Mouse (Mus musculus): Measurements from ENCODE around the gene Rps19. TPM values are rescaled to one million over a fixed set of nuclear protein-coding genes. Genes with fewer than 3 reads are reported as not detected.

Rps19 gene
- total and polyA plus RNA-seq, 3 experiments = 1,739 to 4,140 (median 2,094) TPM

DNA sequence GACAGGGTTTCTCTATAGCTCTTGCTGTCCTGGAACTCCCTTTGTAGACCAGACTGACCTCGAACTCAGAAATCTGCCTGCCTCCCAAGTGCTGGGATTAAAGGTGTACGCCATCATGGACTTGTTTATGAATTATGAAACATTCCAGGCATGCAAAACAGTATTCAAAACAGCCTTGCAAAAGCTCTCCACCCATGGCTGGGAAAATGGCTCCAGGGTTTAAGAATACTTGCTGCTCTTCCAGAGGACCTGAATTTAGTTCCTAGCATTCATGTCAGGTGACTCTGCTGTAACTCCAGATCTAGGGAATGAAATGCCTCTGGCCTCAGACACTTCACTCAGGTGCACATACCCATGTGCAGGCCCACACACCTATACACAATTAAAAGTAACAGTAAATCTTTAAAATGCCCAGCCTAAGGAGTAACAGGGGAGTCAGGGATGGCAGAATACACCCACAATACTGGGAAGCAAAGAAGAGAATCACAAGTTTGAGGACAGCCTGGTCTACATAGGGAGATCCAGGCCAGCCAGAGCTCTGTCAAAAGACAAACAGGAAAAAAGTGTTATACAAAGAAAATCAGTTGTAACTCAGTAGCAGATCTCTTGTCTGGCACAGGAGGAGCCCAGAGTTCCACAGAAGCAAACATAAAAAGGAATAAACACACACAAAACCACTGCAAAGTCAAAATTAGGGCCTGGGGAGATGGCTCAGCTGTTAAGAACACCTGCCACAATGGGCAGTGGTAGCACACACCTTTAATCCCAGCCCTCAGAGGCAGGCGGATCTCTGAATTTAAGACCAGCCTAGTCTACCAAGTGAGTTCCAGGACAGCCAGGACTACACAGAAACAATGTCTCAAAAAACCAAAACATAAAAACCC lies 7.3 kb downstream of the Rps19 start:
- no peak overlapping the region for H3K4me3 ChIP-seq (replicated peaks in 1 of 3; ENCODE audit: low read depth in 2 of 3, low read length in 2 of 3, poor library complexity in 1 of 3)
- dilution Hi-C loops (cut with MboI; ENCODE audit: extremely low pct_ligation_motif_present, extremely low pct_unique_long_range_greater_than_20kb, low sequenced_read_pairs) = no loop called here
- no peak for DNase-seq (ENCODE audit: extremely low read depth)

DNA sequence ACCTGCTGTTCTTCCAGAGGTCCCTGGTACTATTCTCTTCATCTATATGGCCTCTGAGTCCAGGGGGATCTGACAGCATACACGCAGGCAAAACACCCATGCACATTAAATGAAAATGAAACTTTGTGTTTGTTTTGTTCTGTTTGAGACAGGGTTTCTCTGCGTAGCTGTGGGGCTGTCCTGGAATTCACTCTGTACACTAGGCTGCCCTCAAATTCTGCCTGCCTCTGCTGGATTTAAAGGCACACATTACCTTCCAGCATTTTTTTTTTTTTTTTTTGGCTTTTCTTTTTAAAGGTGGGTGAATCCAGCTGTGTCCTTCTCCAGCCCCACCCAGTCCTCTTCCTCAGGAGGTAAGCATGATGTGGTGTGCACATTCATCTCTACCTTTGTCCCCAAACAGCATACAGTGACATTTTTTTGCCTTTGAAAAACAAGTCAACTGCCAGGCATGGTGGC lies 8.0 kb downstream of the Rps19 start:
- Histone ChIP-seq H3K9me3 (replicated peaks; ENCODE audit: low read length) (peaks cover 4% of the 10 kb centered on the region), H3K4me1 (ENCODE audit: control insufficient read depth in 1 of 2, insufficient read depth in 2 of 2) (peaks cover 9 to 88% of the 10 kb centered on the region in 2 experiments), H3K27me3 (replicated peaks) (no peaks in the 10 kb centered on the region), H3K9ac (ENCODE audit: insufficient read depth, low read depth) (no peak overlapping the region), H3K4me3 (replicated peaks in 1 of 3; ENCODE audit: low read depth in 2 of 3, low read length in 2 of 3, poor library complexity in 1 of 3) (no peak overlapping the region), H3K36me3 (replicated peaks in 1 of 2; ENCODE audit: control insufficient read depth in 1 of 2, insufficient read depth in 1 of 2, low read length in 1 of 2) (peaks cover 33 to 41% of the 10 kb centered on the region in 2 experiments), H3K27ac (ENCODE audit: insufficient read depth, low read depth) (peak overlapping the region; percentile 38; the same call in 1 of the 2 replicates), H3K79me2 (replicated peaks; ENCODE audit: control insufficient read depth, extremely low read depth, insufficient read depth, poor library complexity, severe bottlenecking) (peaks cover 14% of the 10 kb centered on the region), H3K4me2 (ENCODE audit: insufficient read depth, low read depth, poor library complexity, severe bottlenecking) (0 out of 2 replicates have a peak overlapping the region, but pooled peaks have one; percentile 7)
- dilution Hi-C loops (cut with MboI; ENCODE audit: extremely low pct_ligation_motif_present, extremely low pct_unique_long_range_greater_than_20kb, low sequenced_read_pairs) (no loop called here), in situ Hi-C loops (cut with MboI; ENCODE audit: low pct_ligation_motif_present, low pct_unique_long_range_greater_than_20kb, low sequenced_read_pairs) (no loop called here)
- TF ChIP-seq MAFK (IDR thresholded peaks at IDR 0.05; ENCODE audit: insufficient replicate concordance, low read length) (no peak), ZNF384 (IDR thresholded peaks at IDR 0.05; ENCODE audit: low read depth, low read length) (peak; percentile 42; the same call in 1 of the 2 replicates), CHD1 (IDR thresholded peaks at IDR 0.05; ENCODE audit: low read depth, low read length) (no peak), ZC3H11A (IDR thresholded peaks at IDR 0.05; ENCODE audit: low read depth, low read length) (no peak), RAD21 (IDR thresholded peaks at IDR 0.05; ENCODE audit: low read depth, low read length) (no peak)
- DNase-seq (ENCODE audit: extremely low read depth) = no peak

More for the DNA sequence above, 7.3 kb downstream of the Rps19 start:
- Histone ChIP-seq H3K9me3 (replicated peaks; ENCODE audit: low read length) (peaks cover 4% of the 10 kb centered on the region), H3K9ac (ENCODE audit: insufficient read depth, low read depth) (no peak overlapping the region), H3K4me1 (ENCODE audit: control insufficient read depth in 1 of 2, insufficient read depth in 2 of 2) (peaks cover 7 to 87% of the 10 kb centered on the region in 2 experiments), H3K27me3 (replicated peaks) (no peaks in the 10 kb centered on the region), H3K27ac (ENCODE audit: insufficient read depth, low read depth) (peak overlapping the region; percentile 38), H3K36me3 (replicated peaks in 1 of 2; ENCODE audit: control insufficient read depth in 1 of 2, insufficient read depth in 1 of 2, low read length in 1 of 2) (peaks cover 40 to 47% of the 10 kb centered on the region in 2 experiments), H3K79me2 (replicated peaks; ENCODE audit: control insufficient read depth, extremely low read depth, insufficient read depth, poor library complexity, severe bottlenecking) (peaks cover 21% of the 10 kb centered on the region), H3K4me2 (ENCODE audit: insufficient read depth, low read depth, poor library complexity, severe bottlenecking) (0 out of 2 replicates have a peak overlapping the region, but pooled peaks have one; percentile 7)
- TF ChIP-seq EP300 (IDR thresholded peaks at IDR 0.05; ENCODE audit: low read length) (no peak), CHD2 (IDR thresholded peaks at IDR 0.05; ENCODE audit: low read length) (peak; percentile 64), CTCF (conservative IDR thresholded peaks at IDR 0.05 in 1 of 2, IDR thresholded peaks at IDR 0.05 in 1 of 2; ENCODE audit: low read depth in 2 of 2, low read length in 2 of 2) (no peak), ELF1 (IDR thresholded peaks at IDR 0.05; ENCODE audit: low read depth, low read length) (no peak), MEF2A (IDR thresholded peaks at IDR 0.05; ENCODE audit: borderline replicate concordance, low read depth, low read length) (no peak), JUND (conservative IDR thresholded peaks at IDR 0.05; ENCODE audit: low read depth, low read length) (no peak), GABPA (IDR thresholded peaks at IDR 0.05; ENCODE audit: insufficient replicate concordance, low read depth, low read length) (no peak), RCOR1 (conservative IDR thresholded peaks at IDR 0.05; ENCODE audit: low read depth, low read length) (peak; percentile 19; the same call in 1 of the 2 replicates), PAX5 (IDR thresholded peaks at IDR 0.05; ENCODE audit: low read length) (no peak), JUN (IDR thresholded peaks at IDR 0.05; ENCODE audit: insufficient read depth, low read depth, low read length) (no peak), NRF1 (IDR thresholded peaks at IDR 0.05; ENCODE audit: low read depth, low read length) (no peak), POLR2A (IDR thresholded peaks at IDR 0.05; ENCODE audit: low read depth, low read length) (peak; percentile 27), SIN3A (IDR thresholded peaks at IDR 0.05; ENCODE audit: low read length) (no peak), BHLHE40 (IDR thresholded peaks at IDR 0.05; ENCODE audit: low read depth, low read length) (no peak), ZC3H11A (IDR thresholded peaks at IDR 0.05; ENCODE audit: low read depth, low read length) (no peak), SMC3 (IDR thresholded peaks at IDR 0.05; ENCODE audit: low read depth, low read length) (peak; percentile 4; the same call in 1 of the 2 replicates), MAX (IDR thresholded peaks at IDR 0.05; ENCODE audit: low read length) (no peak), CHD1 (IDR thresholded peaks at IDR 0.05; ENCODE audit: low read depth, low read length) (no peak), MXI1 (IDR thresholded peaks at IDR 0.05; ENCODE audit: low read depth, low read length) (0 out of 2 replicates have a peak, but pooled peaks have one; percentile 46), IRF4 (IDR thresholded peaks at IDR 0.05; ENCODE audit: low read depth, low read length) (no peak), ZMIZ1 (IDR thresholded peaks at IDR 0.05; ENCODE audit: low read depth, low read length) (peak; percentile 49), ETS1 (conservative IDR thresholded peaks at IDR 0.05; ENCODE audit: low read depth, low read length) (no peak), E2F4 (IDR thresholded peaks at IDR 0.05; ENCODE audit: insufficient replicate concordance, low read depth, low read length) (no peak), KAT2A (IDR thresholded peaks at IDR 0.05; ENCODE audit: insufficient replicate concordance, low read length) (no peak), POLR2AphosphoS2 (IDR thresholded peaks at IDR 0.05; ENCODE audit: low read depth, low read length) (peak; percentile 54; the same call in 1 of the 2 replicates), ZNF384 (IDR thresholded peaks at IDR 0.05; ENCODE audit: low read depth, low read length) (no peak), USF1 (IDR thresholded peaks at IDR 0.05; ENCODE audit: low read depth, low read length) (no peak), RAD21 (IDR thresholded peaks at IDR 0.05; ENCODE audit: low read depth, low read length) (no peak), UBTF (IDR thresholded peaks at IDR 0.05; ENCODE audit: low read depth, low read length) (no peak), NELFE (IDR thresholded peaks at IDR 0.05; ENCODE audit: low read depth, low read length) (0 out of 2 replicates have a peak, but pooled peaks have one; percentile 7), TCF12 (IDR thresholded peaks at IDR 0.05; ENCODE audit: low read depth, low read length) (no peak), HCFC1 (IDR thresholded peaks at IDR 0.05; ENCODE audit: low read depth, low read length) (no peak), ZKSCAN1 (IDR thresholded peaks at IDR 0.05; ENCODE audit: borderline replicate concordance, low read depth, low read length) (no peak), TBP (conservative IDR thresholded peaks at IDR 0.05; ENCODE audit: low read depth, low read length) (0 out of 2 replicates have a peak, but pooled peaks have one; percentile 19)
- in situ Hi-C loops (cut with MboI; ENCODE audit: low pct_ligation_motif_present, low pct_unique_long_range_greater_than_20kb, low sequenced_read_pairs) = no loop called here
